Mouse (Mus musculus): ENCODE results near the gene Fscn3. TPM values are rescaled to one million over a fixed set of nuclear protein-coding genes. Genes with fewer than 3 reads are reported as not detected.

The Fscn3 gene
- polyA plus RNA-seq, 1 experiment from 2014 or later = not detected

DNA sequence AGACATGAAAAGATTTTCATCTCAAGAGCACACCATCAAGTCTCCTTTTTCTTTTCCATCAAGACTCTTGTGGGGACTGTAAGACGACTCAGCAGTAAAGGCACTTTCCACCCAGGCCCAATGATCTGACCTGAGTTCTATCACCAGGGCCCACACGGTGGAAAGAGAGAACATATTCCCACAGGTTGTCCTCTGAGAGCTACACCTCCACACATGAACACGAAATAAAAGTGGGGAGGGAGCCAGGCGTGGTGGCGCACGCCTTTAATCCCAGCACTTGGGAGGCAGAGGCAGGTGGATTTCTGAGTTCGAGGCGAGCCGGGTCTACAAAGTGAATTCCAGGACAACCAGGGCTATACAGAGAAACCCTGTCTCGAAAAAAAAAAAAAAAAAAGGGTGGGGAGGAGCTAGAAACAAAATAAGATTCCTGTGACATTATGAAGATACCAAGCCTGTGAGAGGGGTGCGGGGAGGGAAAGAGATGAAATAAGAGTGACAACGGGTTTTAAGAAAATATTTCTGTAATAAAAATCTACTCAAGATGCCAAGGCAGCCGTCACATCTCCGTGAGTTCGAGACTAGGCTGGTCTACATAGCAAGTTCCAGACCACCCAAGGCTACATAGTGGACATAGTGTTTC lies 4.8 kb upstream of the Fscn3 start:
- Histone ChIP-seq H3K27ac (replicated peaks) (0 out of 2 replicates have a peak overlapping the region, but pooled peaks have one; percentile 61), H3K4me1 (replicated peaks; ENCODE audit: control insufficient read depth, insufficient read depth) (peaks cover 11% of the 10 kb centered on the region; the same call in 1 of the 2 replicates), H3K4me2 (replicated peaks; ENCODE audit: low read depth) (peak overlapping the region; percentile 76), H3K36me3 (ENCODE audit: control insufficient read depth, insufficient read depth, low read length) (peaks cover 6% of the 10 kb centered on the region), H3K4me3 (ENCODE audit: low read depth, low read length) (peak overlapping the region; percentile 96), H3K27me3 (ENCODE audit: control insufficient read depth, insufficient read depth, low read length) (no peaks in the 10 kb centered on the region), H3K9me3 (ENCODE audit: control insufficient read depth, low read length) (no peaks in the 10 kb centered on the region), H3K9ac (ENCODE audit: low read length) (no peak overlapping the region)
- 63% methylated on average over 15 of the region's 15 CpGs for WGBS
- no peak for ATAC-seq (ENCODE audit: low FRiP score, low TSS enrichment)
- no peak for TF ChIP-seq CTCF (IDR thresholded peaks at IDR 0.05; ENCODE audit: low read depth)
- no peak for TF ChIP-seq EP300 (optimal IDR thresholded peaks at IDR 0.05)
- no peak for DNase-seq (ENCODE audit: low spot score)

- H3K9me3 ChIP-seq (ENCODE audit: control insufficient read depth, low read length) = no peaks in the 10 kb centered on the region
- TF ChIP-seq EP300 (optimal IDR thresholded peaks at IDR 0.05) (no peak), CTCF (IDR thresholded peaks at IDR 0.05; ENCODE audit: low read depth) (no peak)
- peaks cover 11% of the 10 kb centered on the region; the same call in 1 of the 2 replicates for H3K4me1 ChIP-seq (replicated peaks; ENCODE audit: control insufficient read depth, insufficient read depth)
- peak; percentile 64 for ATAC-seq (ENCODE audit: low FRiP score, low TSS enrichment)
- peaks cover under 1% of the 10 kb centered on the region; the same call in 1 of the 2 replicates for H3K36me3 ChIP-seq (ENCODE audit: control insufficient read depth, insufficient read depth, low read length)
- peak within 1 kb of the TSS; percentile 76 for H3K4me2 ChIP-seq (replicated peaks; ENCODE audit: low read depth)
- DNase-seq (ENCODE audit: low spot score) = peak; percentile 97
- peak within 1 kb of the TSS; percentile 92 for H3K27ac ChIP-seq (replicated peaks)
- H3K4me3 ChIP-seq (ENCODE audit: low read depth, low read length) = peak within 1 kb of the TSS; percentile 96
- under 1% methylated on average over 33 of the region's 42 CpGs for WGBS
- H3K27me3 ChIP-seq (ENCODE audit: control insufficient read depth, insufficient read depth, low read length) = no peaks in the 10 kb centered on the region
- peak within 1 kb of the TSS; percentile 99 for H3K9ac ChIP-seq (ENCODE audit: low read length)
Measured at GRCm38 (mm10) chr6:28423313-28423712, 4.3 kb upstream of the Fscn3 start, which contains the start of gene Arf5. TSS of gene Arf5 (plus strand) at chr6:28423560.

GRCm38 (mm10) chr6:28423767-28424695 lies 3.6 kb upstream of the Fscn3 start:
- DNase-seq (ENCODE audit: low spot score) (peak; percentile 73), ATAC-seq (ENCODE audit: low FRiP score, low TSS enrichment) (no peak)
- peak overlapping the region; percentile 76 for H3K4me2 ChIP-seq (replicated peaks; ENCODE audit: low read depth)
- no peaks in the 10 kb centered on the region for H3K36me3 ChIP-seq (ENCODE audit: control insufficient read depth, insufficient read depth, low read length)
- H3K4me1 ChIP-seq (replicated peaks; ENCODE audit: control insufficient read depth, insufficient read depth) = peaks cover 11% of the 10 kb centered on the region; the same call in 1 of the 2 replicates
- H3K27ac ChIP-seq (replicated peaks) = peak overlapping the region; percentile 92
- TF ChIP-seq CTCF (IDR thresholded peaks at IDR 0.05; ENCODE audit: low read depth) (peak; percentile 56; the same call in 1 of the 2 replicates), EP300 (optimal IDR thresholded peaks at IDR 0.05) (no peak)
- no peaks in the 10 kb centered on the region for H3K27me3 ChIP-seq (ENCODE audit: control insufficient read depth, insufficient read depth, low read length)
- 6% methylated on average over 43 of the region's 46 CpGs for WGBS
- H3K9ac ChIP-seq (ENCODE audit: low read length) = peak overlapping the region; percentile 99
- peak overlapping the region; percentile 96 for H3K4me3 ChIP-seq (ENCODE audit: low read depth, low read length)
- H3K9me3 ChIP-seq (ENCODE audit: control insufficient read depth, low read length) = no peaks in the 10 kb centered on the region

GRCm38 (mm10) chr6:28425019-28425418 lies 2.6 kb upstream of the Fscn3 start:
- Histone ChIP-seq H3K36me3 (ENCODE audit: control insufficient read depth, insufficient read depth, low read length) (no peaks in the 10 kb centered on the region), H3K27ac (replicated peaks) (no peak overlapping the region), H3K9ac (ENCODE audit: low read length) (no peak overlapping the region), H3K4me3 (ENCODE audit: low read depth, low read length) (no peak overlapping the region), H3K27me3 (ENCODE audit: control insufficient read depth, insufficient read depth, low read length) (no peaks in the 10 kb centered on the region), H3K4me2 (replicated peaks; ENCODE audit: low read depth) (no peak overlapping the region; the same call in 1 of the 2 replicates), H3K4me1 (replicated peaks; ENCODE audit: control insufficient read depth, insufficient read depth) (peaks cover 11% of the 10 kb centered on the region; the same call in 1 of the 2 replicates), H3K9me3 (ENCODE audit: control insufficient read depth, low read length) (no peaks in the 10 kb centered on the region)
- no peak for TF ChIP-seq CTCF (IDR thresholded peaks at IDR 0.05; ENCODE audit: low read depth)
- no peak for TF ChIP-seq EP300 (optimal IDR thresholded peaks at IDR 0.05)
- DNase-seq (ENCODE audit: low spot score) (no peak), ATAC-seq (ENCODE audit: low FRiP score, low TSS enrichment) (no peak)
- WGBS = 80% methylated on average over 6 of the region's 6 CpGs

GRCm38 (mm10) chr6:28428290-28428689 lies 701 bp downstream of the Fscn3 start, which contains the start of gene Gcc1:
TSS of gene Gcc1 (minus strand) at chr6:28428390.
- no peak for TF ChIP-seq CTCF (IDR thresholded peaks at IDR 0.05; ENCODE audit: low read depth)
- Histone ChIP-seq H3K27ac (replicated peaks) (no peak within 1 kb of the TSS), H3K4me2 (replicated peaks; ENCODE audit: low read depth) (no peak within 1 kb of the TSS), H3K36me3 (ENCODE audit: control insufficient read depth, insufficient read depth, low read length) (no peaks in the 10 kb centered on the region), H3K4me1 (replicated peaks; ENCODE audit: control insufficient read depth, insufficient read depth) (0 out of 2 replicates have a peak, but pooled peaks cover 5% of the 10 kb centered on the region), H3K9ac (ENCODE audit: low read length) (no peak within 1 kb of the TSS), H3K27me3 (ENCODE audit: control insufficient read depth, insufficient read depth, low read length) (no peaks in the 10 kb centered on the region), H3K9me3 (ENCODE audit: control insufficient read depth, low read length) (no peaks in the 10 kb centered on the region), H3K4me3 (ENCODE audit: low read depth, low read length) (no peak within 1 kb of the TSS)
- no peak for DNase-seq (ENCODE audit: low spot score)
- no peak for ATAC-seq (ENCODE audit: low FRiP score, low TSS enrichment)
- WGBS = 86% methylated on average over 3 of the region's 3 CpGs

Data from stomach, postnatal 0 days (tissue).